Mouse (Mus musculus): Measurements from ENCODE around the gene Gm20896.
"Not testable (repeated sequence)": the region's sequence is repeated elsewhere in the genome, so short reads cannot be mapped to it uniquely, and the experiment has no call there.

Gm20896 gene

DNA sequence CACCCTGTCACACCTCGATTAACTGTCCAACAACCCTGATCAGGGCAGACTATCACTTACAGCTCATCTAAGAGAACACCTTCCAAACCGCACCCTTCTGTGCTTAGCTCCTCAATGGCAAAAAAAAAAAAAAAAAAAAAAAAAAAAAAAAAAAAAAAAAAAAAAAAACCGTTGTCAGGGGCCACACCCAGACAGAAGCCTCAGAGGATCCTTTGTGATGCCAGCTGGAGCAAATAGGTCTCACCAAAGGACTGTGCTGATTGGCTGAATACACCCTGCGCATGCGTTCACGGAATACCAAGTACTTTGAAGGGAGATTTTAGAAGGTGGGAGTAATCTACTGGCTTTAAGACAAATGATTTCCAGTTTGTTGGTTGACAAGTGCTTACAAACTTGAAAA, at the start of gene Gm20896:
Gene Gm20896, minus strand, starts transcription at position 101 of the 400 bp plus-strand sequence.
- H3K27me3 ChIP-seq (ENCODE audit: insufficient read depth, low read length); H3K36me3 ChIP-seq (ENCODE audit: insufficient read depth, low read length); H3K4me3 ChIP-seq (replicated peaks; ENCODE audit: low read length); H3K4me1 ChIP-seq (replicated peaks; ENCODE audit: low read depth, low read length); H3K9me3 ChIP-seq (ENCODE audit: low read length): not testable (repeated sequence)

Measured in E14TG2a.4 (cell line).